In genomic region chr4:126202303-126203181, GRCm38 (mm10) we compare ENCODE assay signal across 8 mouse cellular contexts. TPM values are rescaled to one million over a fixed set of nuclear protein-coding genes. Genes with fewer than 3 reads are reported as not detected.
A peak's percentile ranks its signal among the peaks of the same experiment; 100 is the strongest.
DNase-seq lines count a peak whose midpoint lies in the region; ATAC-seq lines count a peak whose summit lies in the region.

Thrap3 (minus strand) TSS chr4:126202760.

- no peaks in the 10 kb centered on the region for H3K27me3 ChIP-seq in hindbrain, embryonic 11.5 days (ENCODE audit: control insufficient read depth, insufficient read depth, low read length)

- H3K36me3 ChIP-seq in hindbrain, embryonic 11.5 days (ENCODE audit: control insufficient read depth, insufficient read depth, low read length) = no peaks in the 10 kb centered on the region

- peak within 1 kb of the TSS; percentile 76 for H3K4me3 ChIP-seq in hindbrain, embryonic 11.5 days (ENCODE audit: low read depth, low read length)

- H3K9ac ChIP-seq in hindbrain, embryonic 11.5 days (ENCODE audit: low read depth, low read length) = peak within 1 kb of the TSS; percentile 85

- peak within 1 kb of the TSS; percentile 95 for H3K27ac ChIP-seq in hindbrain, embryonic 11.5 days (ENCODE audit: low read depth, low read length)

- peak; percentile 100 for DNase-seq in Muller cell, postnatal 12 days (ENCODE audit: inconsistent ontology term)
- peak; percentile 99 for DNase-seq in cerebellum, adult 9-11 months
- peak; percentile 98 to 99 for DNase-seq in frontal cortex, adult 2 months (ENCODE audit: extremely low spot score in 1 of 2, low spot score in 1 of 2)
- DNase-seq in hindbrain, embryonic 11.5 days (ENCODE audit: low spot score) = peak; percentile 99
- peak; percentile 97 to 99 for DNase-seq in layer of hippocampus, postnatal 10 days (ENCODE audit: low spot score in 2 of 2)
- DNase-seq in lung, postnatal 10 days = peak; percentile 99
- DNase-seq in ovary, postnatal 36 days (ENCODE audit: low spot score) = peak; percentile 99
- peak; percentile 97 for DNase-seq in thymus, postnatal 25 days

- H3K4me1 ChIP-seq in hindbrain, embryonic 11.5 days (replicated peaks; ENCODE audit: control insufficient read depth, insufficient read depth, low read length) = no peaks in the 10 kb centered on the region; the same call in 1 of the 2 replicates

- H3K9me3 ChIP-seq in hindbrain, embryonic 11.5 days (ENCODE audit: control insufficient read depth, low read length) = no peaks in the 10 kb centered on the region

- ATAC-seq in hindbrain, embryonic 11.5 days (ENCODE audit: low FRiP score) = peak; percentile 99

- peak within 1 kb of the TSS; percentile 71 for H3K4me2 ChIP-seq in hindbrain, embryonic 11.5 days (replicated peaks; ENCODE audit: low read depth, low read length)

- under 1% methylated on average over 70 of the region's 75 CpGs for WGBS in hindbrain, embryonic 11.5 days

RNA-seq across cellular contexts. Expression of gene Thrap3, which starts in this region (rescaled TPM):
- 95.8 and 103 TPM in 2 replicates for polyA plus RNA-seq in frontal cortex, adult 2 months (2012; rRNA removed)
- polyA plus RNA-seq in hindbrain, embryonic 11.5 days (2014; fragmentation: Nextera tagmentation; extraction: Ambion mirVana) = 191 and 228 TPM in 2 replicates
- 100 to 1,000 TPM; 141 to 144 TPM for total RNA-seq in layer of hippocampus, postnatal 10 days (2021)

Comparison
In these comparisons a context has a peak if more than half of its experiments do, and no peak if none do; other contexts are left out.
1. Peak in every context shown above with its lines: DNase-seq, ATAC-seq, H3K4me3 ChIP-seq and H3K27ac ChIP-seq.